Mouse (Mus musculus): Measurements from ENCODE around the gene Ilf3. TPM values are rescaled to one million over a fixed set of nuclear protein-coding genes. Genes with fewer than 3 reads are reported as not detected.

The Ilf3 gene
- total and polyA plus RNA-seq, 3 experiments, result 39.1 to 60.1 (median 51.0) TPM

DNA sequence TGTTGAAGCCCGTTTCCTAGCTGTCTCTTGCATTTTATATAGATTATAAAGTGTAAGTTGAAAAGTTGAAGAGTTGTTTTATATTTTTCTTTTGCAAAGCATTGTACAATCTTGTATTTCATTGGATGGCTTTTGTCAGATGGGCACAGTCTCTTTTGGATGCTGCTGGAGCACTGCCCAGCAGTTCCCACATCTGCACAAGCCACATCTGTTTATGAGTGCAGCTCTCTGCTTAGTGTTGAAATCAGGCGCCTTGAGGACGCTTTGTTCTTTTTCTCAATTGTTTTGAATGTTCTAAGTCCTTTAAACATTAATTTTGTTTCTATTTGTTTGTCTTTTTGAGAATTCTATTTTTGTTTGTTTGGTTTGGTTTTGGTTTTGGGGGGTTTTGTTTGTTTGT is 70.5 kb downstream of the Ilf3 start:
- DNase-seq, result no peak

DNA sequence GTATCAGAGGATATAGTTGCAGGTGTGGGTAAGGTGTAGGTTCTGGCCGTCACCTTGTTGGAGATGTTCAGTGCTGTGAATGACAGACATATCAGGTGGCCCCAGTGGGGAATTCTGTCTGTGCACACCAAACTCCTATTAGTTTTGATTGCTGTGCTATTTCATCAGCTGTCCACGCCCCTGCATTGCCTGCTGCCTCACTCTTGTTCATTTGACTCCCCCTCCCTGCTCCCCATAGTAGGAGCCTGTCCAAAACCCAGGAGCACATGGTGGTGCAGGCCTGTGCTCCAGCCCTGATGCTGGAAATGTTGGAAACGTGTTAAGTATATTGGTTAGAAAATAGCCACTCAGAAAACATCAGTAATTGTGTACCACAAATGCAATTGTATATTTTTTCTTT is 71.8 kb downstream of the Ilf3 start:
- DNase-seq, result no peak

GRCm38 (mm10) chr9:21439914-21440313 is 72.2 kb downstream of the Ilf3 start:
- DNase-seq, result no peak

DNA sequence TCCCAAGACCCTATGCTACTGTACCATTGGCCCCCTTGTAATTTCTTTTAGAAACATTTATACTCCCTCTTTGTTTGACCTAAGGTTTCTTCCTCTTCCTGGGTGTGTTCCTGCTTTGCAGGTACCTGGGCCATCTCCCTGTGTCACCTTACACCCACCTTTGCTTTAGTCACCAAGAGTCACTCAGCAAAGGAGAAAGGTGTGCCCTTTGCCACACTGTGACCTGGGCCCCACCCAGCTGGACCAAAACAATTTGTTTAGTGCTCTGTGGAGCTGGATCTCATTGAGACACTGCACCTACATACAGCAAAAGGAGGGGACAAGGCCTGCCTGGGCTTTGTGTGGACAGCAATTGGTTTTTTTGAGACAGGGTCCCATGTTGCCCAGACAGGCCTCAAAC is 72.7 kb downstream of the Ilf3 start:
- no peak for DNase-seq

GRCm38 (mm10) chr9:21443853-21444252 is 76.2 kb downstream of the Ilf3 start:
- DNase-seq, result no peak

DNA sequence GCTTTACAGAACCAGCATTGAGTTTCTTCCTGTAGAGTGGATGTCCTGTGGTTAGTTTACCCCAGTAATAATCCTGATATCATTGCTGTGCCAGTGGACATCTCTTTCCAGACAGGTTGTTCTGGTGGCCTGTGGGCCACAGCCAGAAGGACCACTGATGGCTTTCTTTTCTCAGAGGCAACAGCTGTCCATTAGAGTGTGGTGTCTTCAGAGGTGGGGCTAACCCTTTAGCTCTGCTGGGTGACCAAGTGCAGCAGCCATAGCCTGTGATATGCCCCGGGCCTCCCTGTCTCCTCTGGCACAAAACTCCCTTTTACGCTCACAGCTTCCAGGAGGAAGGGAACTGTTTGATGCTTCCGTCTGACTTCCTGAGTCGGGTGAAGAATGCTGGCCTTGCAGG is 76.9 kb downstream of the Ilf3 start:
- no peak for DNase-seq

- DNase-seq, result no peak
Observed at GRCm38 (mm10) chr9:21445081-21445744, 77.5 kb downstream of the Ilf3 start.

GRCm38 (mm10) chr9:21447778-21448177 is 80.1 kb downstream of the Ilf3 start:
- DNase-seq, result no peak

GRCm38 (mm10) chr9:21449710-21450109 is 82.0 kb downstream of the Ilf3 start:
- no peak for DNase-seq

DNA sequence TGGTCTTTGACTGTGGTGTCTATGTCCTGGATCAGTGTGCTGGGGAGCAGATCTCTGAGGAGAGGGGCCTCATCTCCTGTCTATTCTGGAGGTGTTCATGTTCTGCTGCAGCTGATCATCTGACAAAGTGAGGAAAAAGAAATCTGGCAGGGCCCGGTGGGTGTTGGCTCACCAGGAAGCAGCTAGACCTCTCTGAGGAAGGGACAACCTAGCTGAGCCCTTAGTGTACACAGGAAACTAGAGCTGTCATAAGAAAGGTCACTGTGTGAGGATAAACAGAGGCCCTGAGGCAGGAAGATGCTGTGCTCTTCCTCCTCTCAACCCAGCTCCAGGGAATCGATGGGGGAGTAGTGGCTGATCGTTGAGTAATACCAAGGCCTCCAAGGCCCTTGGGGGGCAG is 82.6 kb downstream of the Ilf3 start:
- DNase-seq, result no peak

DNA sequence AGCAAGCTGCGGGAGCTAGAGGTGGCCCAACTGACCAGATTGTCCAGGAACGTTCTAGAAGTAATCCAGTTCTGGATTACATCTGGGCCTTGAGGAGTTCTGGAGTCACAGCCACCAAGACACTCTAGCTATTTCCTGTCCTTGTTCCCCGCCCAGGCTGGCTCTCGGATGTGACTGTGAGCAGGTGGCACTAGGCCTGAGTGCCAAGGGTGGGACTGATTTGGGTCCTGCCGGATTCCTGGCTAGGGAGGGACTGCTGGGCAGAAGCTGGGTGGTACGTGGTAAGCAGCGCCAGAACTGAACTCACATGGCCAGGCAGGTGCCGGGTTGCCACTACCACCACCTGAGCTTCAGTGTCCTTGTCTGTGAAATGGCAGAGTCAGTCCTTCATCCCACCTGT is 83.7 kb downstream of the Ilf3 start:
- no peak for DNase-seq

GRCm38 (mm10) chr9:21451870-21452269 is 84.2 kb downstream of the Ilf3 start:
- no peak for DNase-seq

GRCm38 (mm10) chr9:21453003-21453402 is 85.3 kb downstream of the Ilf3 start:
- DNase-seq, result no peak

GRCm38 (mm10) chr9:21453459-21453858 is 85.8 kb downstream of the Ilf3 start:
- no peak for DNase-seq

DNA sequence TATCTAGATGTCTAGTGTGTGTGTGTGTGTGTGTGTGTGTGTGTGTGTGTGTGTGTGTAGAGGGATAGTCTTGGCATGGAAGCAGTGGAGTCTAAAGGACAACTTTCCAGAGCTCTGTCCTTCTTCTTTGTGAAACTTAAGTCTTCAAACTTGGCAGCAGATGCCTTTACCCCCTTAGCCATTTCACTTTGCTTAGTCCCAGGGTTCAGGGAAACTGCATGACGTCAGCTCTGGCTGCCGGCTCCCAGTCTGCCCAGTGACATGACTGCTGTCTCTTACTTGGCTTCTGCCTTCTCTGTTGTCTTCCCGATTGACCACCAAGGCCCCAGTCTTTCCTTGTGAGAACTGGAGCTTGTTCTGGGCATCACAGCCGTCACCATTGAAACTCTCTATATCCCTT is 86.9 kb downstream of the Ilf3 start:
- DNase-seq, result no peak

Other genes with a start within 250 kb of the Ilf3 start
- gene Tyk2, start 236.6 kb upstream of the Ilf3 start, total RNA-seq (2021), result 10 to 100 TPM; 12.7 to 14.6 TPM
- gene Tyk2, start 236.6 kb upstream of the Ilf3 start, polyA plus RNA-seq (2012; rRNA removed), result 23.5 and 25.8 TPM in 2 replicates
- 100 to 1,000 TPM; 179 to 202 TPM for gene Cdc37, start 217.9 kb upstream of the Ilf3 start, total RNA-seq (2021)
- 58.3 and 59.0 TPM in 2 replicates for gene Cdc37, start 217.9 kb upstream of the Ilf3 start, polyA plus RNA-seq (2012; rRNA removed)
- 10 to 100 TPM in 1 of 2 experiments, 1 to 10 TPM in 1; 8.8 to 17.7 TPM for gene Pde4a, start 202.2 kb upstream of the Ilf3 start, total RNA-seq (2021)
- 13.2 and 15.6 TPM in 2 replicates for gene Pde4a, start 202.2 kb upstream of the Ilf3 start, polyA plus RNA-seq (2012; rRNA removed)
- gene Keap1, start 128.5 kb upstream of the Ilf3 start, total RNA-seq (2021), result 10 to 100 TPM; 36.6 to 56.5 TPM
- 132 and 142 TPM in 2 replicates for gene Keap1, start 128.5 kb upstream of the Ilf3 start, polyA plus RNA-seq (2012; rRNA removed)
- gene S1pr5, start 119.4 kb upstream of the Ilf3 start, total RNA-seq (2021), result 1 to 10 TPM in 1 of 2 experiments, under 1 TPM in 1; 0.66 to 1.9 TPM
- gene S1pr5, start 119.4 kb upstream of the Ilf3 start, polyA plus RNA-seq (2012; rRNA removed), result 1.2 and 1.4 TPM in 2 replicates
- 10 to 100 TPM; 25.9 to 47.0 TPM for gene Atg4d, start 102.6 kb upstream of the Ilf3 start, total RNA-seq (2021)
- gene Atg4d, start 102.6 kb upstream of the Ilf3 start, polyA plus RNA-seq (2012; rRNA removed), result 36.2 and 42.9 TPM in 2 replicates
- 10 to 100 TPM; 27.3 to 38.5 TPM for gene Kri1, start 79.9 kb upstream of the Ilf3 start, total RNA-seq (2021)
- gene Kri1, start 79.9 kb upstream of the Ilf3 start, polyA plus RNA-seq (2012; rRNA removed), result 11.7 and 14.4 TPM in 2 replicates
- gene Cdkn2d, start 76.5 kb upstream of the Ilf3 start, total RNA-seq (2021), result 10 to 100 TPM in 1 of 2 experiments, 1 to 10 TPM in 1; 6.0 to 20.3 TPM
- 36.0 and 42.9 TPM in 2 replicates for gene Cdkn2d, start 76.5 kb upstream of the Ilf3 start, polyA plus RNA-seq (2012; rRNA removed)
- gene Ap1m2, start 55.5 kb upstream of the Ilf3 start, total RNA-seq (2021), result not detected
- not detected in 2 replicates for gene Ap1m2, start 55.5 kb upstream of the Ilf3 start, polyA plus RNA-seq (2012; rRNA removed)
- 10 to 100 TPM; 30.9 to 56.0 TPM for gene Slc44a2, start 47.2 kb upstream of the Ilf3 start, total RNA-seq (2021)
- gene Slc44a2, start 47.2 kb upstream of the Ilf3 start, polyA plus RNA-seq (2012; rRNA removed), result 27.1 and 27.2 TPM in 2 replicates
- gene Qtrt1, start 44.0 kb downstream of the Ilf3 start, total RNA-seq (2021), result 10 to 100 TPM; 13.1 to 15.9 TPM
- gene Qtrt1, start 44.0 kb downstream of the Ilf3 start, polyA plus RNA-seq (2012; rRNA removed), result 23.4 and 28.6 TPM in 2 replicates
- 100 to 1,000 TPM in 1 of 2 experiments, 10 to 100 TPM in 1; 99.0 to 134 TPM for gene Dnm2, start 57.0 kb downstream of the Ilf3 start, total RNA-seq (2021)
- gene Dnm2, start 57.0 kb downstream of the Ilf3 start, polyA plus RNA-seq (2012; rRNA removed), result 328 and 381 TPM in 2 replicates
- 10 to 100 TPM; 22.6 to 36.6 TPM for gene Tmed1, start 142.4 kb downstream of the Ilf3 start, total RNA-seq (2021)
- 34.9 and 36.4 TPM in 2 replicates for gene Tmed1, start 142.4 kb downstream of the Ilf3 start, polyA plus RNA-seq (2012; rRNA removed)
- gene AB124611, start 158.3 kb downstream of the Ilf3 start, total RNA-seq (2021), result 1 to 10 TPM; 1.4 to 2.3 TPM
- gene AB124611, start 158.3 kb downstream of the Ilf3 start, polyA plus RNA-seq (2012; rRNA removed), result 1.7 and 2.8 TPM in 2 replicates
- gene Carm1, start 179.0 kb downstream of the Ilf3 start, total RNA-seq (2021), result 10 to 100 TPM; 39.9 to 52.3 TPM
- gene Carm1, start 179.0 kb downstream of the Ilf3 start, polyA plus RNA-seq (2012; rRNA removed), result 72.8 and 95.4 TPM in 2 replicates
- 10 to 100 TPM; 55.2 to 62.3 TPM for gene Timm29, start 224.9 kb downstream of the Ilf3 start, total RNA-seq (2021)
- gene Timm29, start 224.9 kb downstream of the Ilf3 start, polyA plus RNA-seq (2012; rRNA removed), result 60.1 and 62.2 TPM in 2 replicates
- 10 to 100 TPM; 26.5 to 36.1 TPM for gene Yipf2, start 225.0 kb downstream of the Ilf3 start, total RNA-seq (2021)
- 58.5 and 67.4 TPM in 2 replicates for gene Yipf2, start 225.0 kb downstream of the Ilf3 start, polyA plus RNA-seq (2012; rRNA removed)
- 10 to 100 TPM; 72.3 to 88.2 TPM for gene Smarca4, start 248.3 kb downstream of the Ilf3 start, total RNA-seq (2021)
- 47.1 and 62.0 TPM in 2 replicates for gene Smarca4, start 248.3 kb downstream of the Ilf3 start, polyA plus RNA-seq (2012; rRNA removed)